Mouse (Mus musculus): ENCODE results near the gene Lsm14b. TPM values are rescaled to one million over a fixed set of nuclear protein-coding genes. Genes with fewer than 3 reads are reported as not detected.

Lsm14b gene
- polyA plus RNA-seq, 1 experiment from 2014 or later: 4.3 TPM

- H3K9ac ChIP-seq (ENCODE audit: low read depth, low read length): no peak overlapping the region
- H3K4me1 ChIP-seq (ENCODE audit: control insufficient read depth, insufficient read depth, low read length): no peaks in the 10 kb centered on the region
- 38% methylated on average over 9 of the region's 9 CpGs for WGBS (ENCODE audit: insufficient replicate concordance)
- H3K4me2 ChIP-seq: no peak overlapping the region
- no peaks in the 10 kb centered on the region for H3K36me3 ChIP-seq (ENCODE audit: control insufficient read depth, insufficient read depth, low read length)
- no peak overlapping the region for H3K27ac ChIP-seq (ENCODE audit: low read depth, low read length)
- no peaks in the 10 kb centered on the region for H3K9me3 ChIP-seq (replicated peaks; ENCODE audit: control insufficient read depth, low read length)
- H3K27me3 ChIP-seq (ENCODE audit: control insufficient read depth, insufficient read depth, low read length): peaks cover 5% of the 10 kb centered on the region; the same call in 1 of the 2 replicates
- H3K4me3 ChIP-seq (ENCODE audit: low read depth, low read length): no peak overlapping the region
- ATAC-seq (replicated peaks; ENCODE audit: insufficient number of reproducible peaks, low FRiP score, low TSS enrichment): no peak
Observed at GRCm38 (mm10) chr2:180006352-180007017, 18.3 kb upstream of the Lsm14b start.

- WGBS (ENCODE audit: insufficient replicate concordance): 87% methylated on average over 7 of the region's 7 CpGs
Observed at GRCm38 (mm10) chr2:180010686-180011085, 14.1 kb upstream of the Lsm14b start.

DNA sequence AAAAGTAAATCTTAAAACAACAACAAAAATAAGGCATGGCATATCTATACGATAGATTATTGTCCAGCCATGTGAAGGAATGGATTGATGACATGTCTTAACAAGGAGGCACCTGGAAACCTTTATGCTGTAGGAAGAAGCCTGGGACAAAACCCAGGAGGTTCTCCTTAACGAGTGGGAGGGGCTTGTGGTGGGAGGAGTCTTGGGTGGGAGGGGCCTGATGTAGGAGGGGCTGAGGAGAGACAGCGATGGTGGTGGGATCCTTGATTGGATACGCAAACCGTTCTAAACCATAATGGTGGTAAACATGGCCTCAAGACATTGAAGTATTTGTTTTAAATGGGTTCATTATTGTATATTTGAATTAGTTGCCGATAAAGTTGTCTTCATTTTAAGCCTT lies 13.4 kb upstream of the Lsm14b start:
- no peak overlapping the region for H3K9ac ChIP-seq (ENCODE audit: low read depth, low read length)
- WGBS (ENCODE audit: insufficient replicate concordance): 79% methylated on average over 6 of the region's 6 CpGs
- H3K4me2 ChIP-seq: no peak overlapping the region
- peaks cover 2% of the 10 kb centered on the region; the same call in 1 of the 2 replicates for H3K27me3 ChIP-seq (ENCODE audit: control insufficient read depth, insufficient read depth, low read length)
- H3K36me3 ChIP-seq (ENCODE audit: control insufficient read depth, insufficient read depth, low read length): no peaks in the 10 kb centered on the region
- no peak overlapping the region for H3K27ac ChIP-seq (ENCODE audit: low read depth, low read length)
- H3K4me1 ChIP-seq (ENCODE audit: control insufficient read depth, insufficient read depth, low read length): no peaks in the 10 kb centered on the region
- ATAC-seq (replicated peaks; ENCODE audit: insufficient number of reproducible peaks, low FRiP score, low TSS enrichment): no peak
- no peaks in the 10 kb centered on the region for H3K9me3 ChIP-seq (replicated peaks; ENCODE audit: control insufficient read depth, low read length)
- no peak overlapping the region for H3K4me3 ChIP-seq (ENCODE audit: low read depth, low read length)

More at GRCm38 (mm10) chr2:180010686-180011085, 14.1 kb upstream of the Lsm14b start:
- ATAC-seq (replicated peaks; ENCODE audit: insufficient number of reproducible peaks, low FRiP score, low TSS enrichment): no peak
- no peaks in the 10 kb centered on the region for H3K36me3 ChIP-seq (ENCODE audit: control insufficient read depth, insufficient read depth, low read length)
- peaks cover 5% of the 10 kb centered on the region; the same call in 1 of the 2 replicates for H3K27me3 ChIP-seq (ENCODE audit: control insufficient read depth, insufficient read depth, low read length)
- no peak overlapping the region for H3K9ac ChIP-seq (ENCODE audit: low read depth, low read length)
- no peak overlapping the region for H3K27ac ChIP-seq (ENCODE audit: low read depth, low read length)
- H3K9me3 ChIP-seq (replicated peaks; ENCODE audit: control insufficient read depth, low read length): no peaks in the 10 kb centered on the region
- no peak overlapping the region for H3K4me2 ChIP-seq
- H3K4me3 ChIP-seq (ENCODE audit: low read depth, low read length): no peak overlapping the region
- no peaks in the 10 kb centered on the region for H3K4me1 ChIP-seq (ENCODE audit: control insufficient read depth, insufficient read depth, low read length)

GRCm38 (mm10) chr2:180013686-180014085 lies 11.1 kb upstream of the Lsm14b start:
- 85% methylated on average over 7 of the region's 7 CpGs for WGBS (ENCODE audit: insufficient replicate concordance)
- H3K4me3 ChIP-seq (ENCODE audit: low read depth, low read length): no peak overlapping the region
- no peaks in the 10 kb centered on the region for H3K9me3 ChIP-seq (replicated peaks; ENCODE audit: control insufficient read depth, low read length)
- no peak overlapping the region for H3K4me2 ChIP-seq
- H3K4me1 ChIP-seq (ENCODE audit: control insufficient read depth, insufficient read depth, low read length): peaks cover 5% of the 10 kb centered on the region; the same call in 1 of the 2 replicates
- ATAC-seq (replicated peaks; ENCODE audit: insufficient number of reproducible peaks, low FRiP score, low TSS enrichment): no peak
- H3K36me3 ChIP-seq (ENCODE audit: control insufficient read depth, insufficient read depth, low read length): no peaks in the 10 kb centered on the region
- H3K27ac ChIP-seq (ENCODE audit: low read depth, low read length): no peak overlapping the region
- no peak overlapping the region for H3K9ac ChIP-seq (ENCODE audit: low read depth, low read length)
- peaks cover 7% of the 10 kb centered on the region; the same call in 1 of the 2 replicates for H3K27me3 ChIP-seq (ENCODE audit: control insufficient read depth, insufficient read depth, low read length)

DNA sequence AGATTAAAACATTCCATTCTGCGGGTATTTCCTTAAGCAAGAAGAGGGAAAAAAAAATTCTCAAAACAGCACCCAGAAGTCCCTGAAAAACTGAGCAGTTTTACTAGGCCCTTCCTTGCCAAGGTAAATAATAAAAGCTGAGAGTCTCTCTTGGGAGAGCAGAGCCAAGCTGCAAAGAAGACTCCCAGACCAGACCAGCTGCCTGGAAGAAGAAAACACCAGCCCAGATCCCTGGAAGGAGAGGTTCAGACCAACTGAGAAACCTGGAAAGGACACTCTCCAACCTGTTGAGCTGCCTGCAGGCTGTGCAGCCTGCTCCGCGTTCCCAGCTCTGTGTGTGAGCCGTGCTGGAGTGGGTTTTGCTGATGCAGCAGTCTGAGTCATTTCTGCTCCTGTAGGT lies 7.2 kb upstream of the Lsm14b start:
- H3K27me3 ChIP-seq (ENCODE audit: control insufficient read depth, insufficient read depth, low read length): peaks cover 19% of the 10 kb centered on the region; the same call in 1 of the 2 replicates
- no peak overlapping the region for H3K27ac ChIP-seq (ENCODE audit: low read depth, low read length)
- WGBS (ENCODE audit: insufficient replicate concordance): 62% methylated on average over 4 of the region's 4 CpGs
- no peak for ATAC-seq (replicated peaks; ENCODE audit: insufficient number of reproducible peaks, low FRiP score, low TSS enrichment)
- peaks cover 5% of the 10 kb centered on the region; the same call in 1 of the 2 replicates for H3K4me1 ChIP-seq (ENCODE audit: control insufficient read depth, insufficient read depth, low read length)
- H3K9ac ChIP-seq (ENCODE audit: low read depth, low read length): no peak overlapping the region
- H3K9me3 ChIP-seq (replicated peaks; ENCODE audit: control insufficient read depth, low read length): no peaks in the 10 kb centered on the region
- H3K4me3 ChIP-seq (ENCODE audit: low read depth, low read length): no peak overlapping the region
- H3K4me2 ChIP-seq: no peak overlapping the region
- H3K36me3 ChIP-seq (ENCODE audit: control insufficient read depth, insufficient read depth, low read length): no peaks in the 10 kb centered on the region

DNA sequence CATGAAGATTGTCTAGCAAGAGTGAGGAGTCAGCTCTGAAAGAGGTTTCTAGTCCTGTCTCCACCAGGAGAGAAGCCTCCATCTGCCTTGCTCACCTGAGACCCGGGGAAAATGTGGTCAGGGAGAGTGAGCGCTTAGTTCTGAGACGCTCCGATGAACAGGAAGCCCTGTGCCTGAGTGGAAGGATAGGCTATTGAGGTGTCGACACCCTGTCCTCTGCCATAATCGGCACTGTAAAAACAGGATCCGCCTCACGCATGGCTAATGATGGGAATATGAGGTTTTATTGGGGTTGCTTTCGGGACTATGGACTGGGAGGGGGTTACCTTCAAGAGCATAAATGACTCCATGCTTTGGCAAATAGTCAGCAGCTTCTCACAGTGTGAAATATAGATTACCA lies 6.2 kb upstream of the Lsm14b start:
- 72% methylated on average over 9 of the region's 9 CpGs for WGBS (ENCODE audit: insufficient replicate concordance)
- Histone ChIP-seq H3K27ac (ENCODE audit: low read depth, low read length) (no peak overlapping the region), H3K9me3 (replicated peaks; ENCODE audit: control insufficient read depth, low read length) (no peaks in the 10 kb centered on the region), H3K27me3 (ENCODE audit: control insufficient read depth, insufficient read depth, low read length) (peaks cover 28% of the 10 kb centered on the region; the same call in 1 of the 2 replicates), H3K36me3 (ENCODE audit: control insufficient read depth, insufficient read depth, low read length) (no peaks in the 10 kb centered on the region), H3K4me2 (no peak overlapping the region), H3K4me3 (ENCODE audit: low read depth, low read length) (no peak overlapping the region), H3K4me1 (ENCODE audit: control insufficient read depth, insufficient read depth, low read length) (peaks cover 5% of the 10 kb centered on the region; the same call in 1 of the 2 replicates), H3K9ac (ENCODE audit: low read depth, low read length) (no peak overlapping the region)
- no peak for ATAC-seq (replicated peaks; ENCODE audit: insufficient number of reproducible peaks, low FRiP score, low TSS enrichment)

- no peak for ATAC-seq (replicated peaks; ENCODE audit: insufficient number of reproducible peaks, low FRiP score, low TSS enrichment)
- H3K27me3 ChIP-seq (ENCODE audit: control insufficient read depth, insufficient read depth, low read length): peaks cover 25% of the 10 kb centered on the region; the same call in 1 of the 2 replicates
- peaks cover 5% of the 10 kb centered on the region; the same call in 1 of the 2 replicates for H3K4me1 ChIP-seq (ENCODE audit: control insufficient read depth, insufficient read depth, low read length)
- H3K27ac ChIP-seq (ENCODE audit: low read depth, low read length): no peak overlapping the region
- no peak overlapping the region for H3K4me3 ChIP-seq (ENCODE audit: low read depth, low read length)
- H3K9me3 ChIP-seq (replicated peaks; ENCODE audit: control insufficient read depth, low read length): no peaks in the 10 kb centered on the region
- no peak overlapping the region for H3K9ac ChIP-seq (ENCODE audit: low read depth, low read length)
- H3K36me3 ChIP-seq (ENCODE audit: control insufficient read depth, insufficient read depth, low read length): no peaks in the 10 kb centered on the region
- no peak overlapping the region for H3K4me2 ChIP-seq
- 58% methylated on average over 7 of the region's 7 CpGs for WGBS (ENCODE audit: insufficient replicate concordance)
Observed at GRCm38 (mm10) chr2:180020091-180020661, 4.6 kb upstream of the Lsm14b start.

DNA sequence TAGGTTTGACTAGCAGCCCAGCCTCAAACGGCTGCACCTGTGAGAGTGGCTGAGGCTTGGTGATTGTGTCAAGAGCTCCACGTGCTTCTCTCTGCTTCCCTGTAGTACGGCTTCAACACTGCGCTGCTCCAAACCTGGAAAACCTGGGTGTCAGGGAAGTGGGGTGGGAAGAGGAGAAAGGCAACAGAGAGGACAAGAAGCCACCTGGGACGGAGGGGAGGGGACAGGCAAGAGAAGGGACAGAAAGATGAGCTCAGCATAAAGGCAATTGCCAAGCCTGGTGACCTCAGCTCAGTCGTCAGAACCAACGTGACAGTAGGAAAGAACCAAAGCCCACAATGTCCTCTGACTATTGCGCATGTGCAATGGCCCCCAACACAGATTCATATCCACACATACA lies 3.9 kb upstream of the Lsm14b start:
- no peaks in the 10 kb centered on the region for H3K9me3 ChIP-seq (replicated peaks; ENCODE audit: control insufficient read depth, low read length)
- H3K4me3 ChIP-seq (ENCODE audit: low read depth, low read length): no peak overlapping the region
- H3K9ac ChIP-seq (ENCODE audit: low read depth, low read length): no peak overlapping the region
- H3K27me3 ChIP-seq (ENCODE audit: control insufficient read depth, insufficient read depth, low read length): peaks cover 25% of the 10 kb centered on the region; the same call in 1 of the 2 replicates
- no peak overlapping the region for H3K4me2 ChIP-seq
- H3K4me1 ChIP-seq (ENCODE audit: control insufficient read depth, insufficient read depth, low read length): peaks cover 8% of the 10 kb centered on the region
- 72% methylated on average over 8 of the region's 8 CpGs for WGBS (ENCODE audit: insufficient replicate concordance)
- no peak for ATAC-seq (replicated peaks; ENCODE audit: insufficient number of reproducible peaks, low FRiP score, low TSS enrichment)
- no peak overlapping the region for H3K27ac ChIP-seq (ENCODE audit: low read depth, low read length)
- H3K36me3 ChIP-seq (ENCODE audit: control insufficient read depth, insufficient read depth, low read length): no peaks in the 10 kb centered on the region
